Mouse (Mus musculus) kidney, embryonic 15.5 days (tissue): ENCODE results near the gene Olfr659. TPM values are rescaled to one million over a fixed set of nuclear protein-coding genes. Genes with fewer than 3 reads are reported as not detected.

ENCODE experiments used
- ATAC-seq: fragments of 200-750 bp; cut with Nextera tagmentation; replicated peaks from 2 replicates; pipeline ENCODE4 v1.8.0; 2017; ENCODE audit warnings: moderate TSS enrichment; ENCODE audit not compliant: low FRiP score
- H3K27ac ChIP-seq: fragments of 300-500 bp; sonication (generic); 2 replicates; pipeline ENCODE4 v1.5.1; 2015; ENCODE audit warnings: mild to moderate bottlenecking, inconsistent platforms
- H3K27me3 ChIP-seq: fragments of 300-500 bp; sonication (generic); 2 replicates; pipeline ENCODE4 v1.6.1; 2015; ENCODE audit warnings: inconsistent platforms
- H3K36me3 ChIP-seq: fragments of 300-500 bp; sonication (generic); 2 replicates; pipeline ENCODE4 v1.6.1; 2015; ENCODE audit warnings: inconsistent platforms
- H3K4me1 ChIP-seq: fragments of 300-500 bp; sonication (generic); 2 replicates; pipeline ENCODE4 v1.6.1; 2015; ENCODE audit warnings: inconsistent platforms
- H3K4me2 ChIP-seq: fragments of 300-500 bp; sonication (generic); 2 replicates; pipeline ENCODE4 v1.6.1; 2015; ENCODE audit warnings: moderate library complexity, mild to moderate bottlenecking, inconsistent platforms
- H3K4me3 ChIP-seq: fragments of 300-500 bp; sonication (generic); replicated peaks from 2 replicates; pipeline ENCODE4 v1.5.1; 2015; ENCODE audit warnings: mild to moderate bottlenecking, inconsistent platforms
- H3K9ac ChIP-seq: fragments of 300-500 bp; sonication (generic); 2 replicates; pipeline ENCODE4 v1.6.1; 2015; ENCODE audit warnings: mild to moderate bottlenecking, inconsistent platforms
- H3K9me3 ChIP-seq: fragments of 300-500 bp; sonication (generic); replicated peaks from 2 replicates; pipeline ENCODE4 v1.6.1; 2016; ENCODE audit warnings: inconsistent platforms
- whole genome bisulfite sequencing: fragments of 180-500 bp; shearing (Covaris S2); methylation state at CpG from one replicate; pipeline ENCODE4 v1.1.7; 2015; ENCODE audit warnings: mixed read lengths; 5-methylcytosine and 5-hydroxymethylcytosine counted together
- polyA plus RNA-seq: library from polyadenylated mRNA; unstranded; fragments of >200 nt; fragmentation: Nextera tagmentation; extraction: Ambion mirVana; gene quantifications from 2 replicates; pipeline ENCODE4 v1.2.1, GENCODE M21; 2015

Gene Olfr659
- polyA plus RNA-seq, result not detected in 2 replicates

DNA sequence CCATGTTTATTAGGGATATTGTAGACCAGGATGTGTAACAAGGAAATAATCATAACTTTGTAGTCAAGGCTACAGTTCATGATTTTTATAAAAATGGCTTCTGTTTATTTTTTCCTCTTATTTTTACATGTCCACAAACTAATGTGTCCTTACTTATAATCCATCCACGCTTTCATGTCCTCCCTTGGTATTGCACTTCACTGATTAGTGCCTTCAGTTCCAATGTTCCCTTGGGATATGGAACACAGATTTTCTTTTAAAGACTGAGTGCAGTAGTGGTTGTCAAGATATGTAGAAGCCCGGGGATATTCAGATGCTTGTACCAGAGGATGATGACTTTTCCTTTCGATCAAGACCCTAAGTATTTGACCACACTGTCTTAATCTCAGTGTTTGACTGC lies at the start of gene Olfr659:
Olfr659 (plus strand) TSS at position 301 of the 400 bp plus-strand sequence.
- no peak for ATAC-seq
- Histone ChIP-seq H3K9ac (no peak within 1 kb of the TSS), H3K27ac (no peak within 1 kb of the TSS), H3K27me3 (no peaks in the 10 kb centered on the region), H3K4me2 (no peak within 1 kb of the TSS), H3K9me3 (no peaks in the 10 kb centered on the region), H3K36me3 (no peaks in the 10 kb centered on the region), H3K4me3 (no peak within 1 kb of the TSS), H3K4me1 (no peaks in the 10 kb centered on the region)
- WGBS, result 91% methylated on average over 3 of the region's 3 CpGs

DNA sequence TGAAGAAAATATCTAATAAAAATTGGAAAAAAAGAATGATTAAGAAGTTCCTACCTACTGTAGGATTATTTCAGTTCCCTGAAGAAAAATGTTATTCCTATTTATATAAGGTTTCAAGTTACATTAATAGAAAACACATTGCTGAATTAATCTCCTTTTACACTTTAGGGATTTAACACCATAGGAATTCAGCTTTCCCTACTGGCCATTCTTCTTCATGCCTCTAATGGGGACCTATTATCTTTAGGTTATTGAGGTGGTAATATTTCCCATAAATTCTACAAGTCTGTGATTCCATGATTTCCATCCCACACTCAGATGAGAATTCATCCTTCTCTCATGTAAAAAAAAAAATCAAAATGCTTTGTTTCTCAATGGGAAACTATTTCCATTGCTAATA lies 42.1 kb upstream of the Olfr659 start, which contains the start of gene Olfr657:
Olfr657 (plus strand) TSS at position 301 of the 400 bp plus-strand sequence.
- Histone ChIP-seq H3K27me3 (no peaks in the 10 kb centered on the region), H3K27ac (no peak within 1 kb of the TSS), H3K9me3 (no peaks in the 10 kb centered on the region), H3K4me3 (no peak within 1 kb of the TSS), H3K4me1 (no peaks in the 10 kb centered on the region), H3K36me3 (no peaks in the 10 kb centered on the region), H3K4me2 (no peak within 1 kb of the TSS), H3K9ac (no peak within 1 kb of the TSS)
- ATAC-seq, result no peak

DNA sequence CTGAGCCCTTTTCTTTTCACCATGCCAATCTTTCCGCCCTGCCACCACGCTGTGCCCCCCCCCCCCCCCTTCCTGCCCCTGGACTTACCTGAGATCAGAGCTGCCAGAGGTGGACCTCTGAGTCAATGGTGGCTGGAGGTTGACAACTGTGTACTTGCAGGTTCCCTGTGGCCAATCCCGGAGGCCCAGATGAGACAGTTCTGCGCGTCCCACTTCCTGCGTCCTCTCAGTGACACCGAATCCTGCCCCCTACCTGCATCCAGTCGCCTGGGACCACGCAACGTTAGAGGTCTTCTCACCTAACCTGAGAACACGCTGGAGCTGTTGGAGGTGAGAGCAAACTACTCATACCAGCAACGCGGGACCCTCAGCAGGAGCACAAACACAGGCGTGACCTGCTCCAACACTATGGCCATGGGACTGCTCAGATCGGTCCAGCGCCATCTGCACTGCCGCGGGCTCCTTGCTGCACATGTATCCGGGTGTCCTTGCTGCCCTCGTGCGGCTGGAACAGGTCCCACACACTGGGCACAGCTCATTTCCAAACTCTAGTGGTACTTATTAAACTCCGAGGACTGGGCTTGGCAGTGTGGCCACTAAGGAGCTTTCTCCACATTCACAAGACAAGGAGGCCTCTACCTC lies 19.6 kb upstream of the Olfr659 start, which contains the start of gene Olfr658:
Olfr658 (minus strand) TSS at position 465 of the 642 bp plus-strand sequence.
- Histone ChIP-seq H3K36me3 (no peaks in the 10 kb centered on the region), H3K4me1 (no peaks in the 10 kb centered on the region), H3K27ac (no peak within 1 kb of the TSS), H3K4me3 (peak within 1 kb of the TSS; percentile 24), H3K27me3 (no peaks in the 10 kb centered on the region), H3K4me2 (peak within 1 kb of the TSS; percentile 54), H3K9ac (no peak within 1 kb of the TSS), H3K9me3 (no peaks in the 10 kb centered on the region)
- WGBS, result 28% methylated on average over 22 of the region's 22 CpGs
- peak; percentile 88 for ATAC-seq

DNA sequence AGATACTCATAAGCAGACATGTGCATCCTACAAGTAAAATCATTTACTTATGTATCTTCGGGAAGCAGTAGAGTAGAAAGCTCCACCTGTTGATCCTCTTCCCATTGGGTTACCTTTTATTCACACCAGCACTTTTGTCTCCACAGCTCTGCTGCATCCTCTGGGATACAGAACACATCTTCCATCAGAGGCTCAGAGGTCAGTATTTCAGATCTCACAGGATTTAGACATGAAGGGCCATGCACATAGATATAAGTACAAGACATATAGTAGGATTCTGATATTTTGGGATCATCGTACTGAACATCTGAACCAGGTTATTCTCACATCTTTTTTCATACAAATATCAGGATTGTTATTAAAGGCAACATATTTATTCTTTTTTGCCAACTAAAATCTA lies 19.6 kb downstream of the Olfr659 start, which contains the start of gene Olfr661:
Olfr661 (plus strand) TSS at position 301 of the 400 bp plus-strand sequence.
- no peak within 1 kb of the TSS for H3K9ac ChIP-seq
- WGBS, result 88% methylated on average over 2 of the region's 2 CpGs
- no peak within 1 kb of the TSS for H3K4me2 ChIP-seq
- ATAC-seq, result no peak
- H3K9me3 ChIP-seq, result no peaks in the 10 kb centered on the region
- H3K36me3 ChIP-seq, result no peaks in the 10 kb centered on the region
- H3K27me3 ChIP-seq, result no peaks in the 10 kb centered on the region
- H3K4me1 ChIP-seq, result no peaks in the 10 kb centered on the region
- no peak within 1 kb of the TSS for H3K4me3 ChIP-seq
- no peak within 1 kb of the TSS for H3K27ac ChIP-seq

Other genes with a start within 250 kb of the Olfr659 start
- gene Trim30a, start 201.6 kb upstream of the Olfr659 start, polyA plus RNA-seq, result 1.1 and 1.3 TPM in 2 replicates
- 0.31 and 0.45 TPM in 2 replicates for gene Trim30d, start 158.9 kb upstream of the Olfr659 start, polyA plus RNA-seq
- gene Olfr651, start 116.6 kb upstream of the Olfr659 start, polyA plus RNA-seq, result not detected in 2 replicates
- not detected in 2 replicates for gene Olfr652, start 105.9 kb upstream of the Olfr659 start, polyA plus RNA-seq
- not detected in 2 replicates for gene Olfr653, start 89.4 kb upstream of the Olfr659 start, polyA plus RNA-seq
- not detected in 2 replicates for gene Olfr654, start 79.7 kb upstream of the Olfr659 start, polyA plus RNA-seq
- gene Olfr655, start 65.0 kb upstream of the Olfr659 start, polyA plus RNA-seq, result not detected in 2 replicates
- not detected in 2 replicates for gene Olfr656, start 52.8 kb upstream of the Olfr659 start, polyA plus RNA-seq
- gene Olfr657, start 42.0 kb upstream of the Olfr659 start, polyA plus RNA-seq, result not detected in 2 replicates
- gene Olfr658, start 19.4 kb upstream of the Olfr659 start, polyA plus RNA-seq, result not detected in 2 replicates
- not detected in 2 replicates for gene Olfr661, start 19.7 kb downstream of the Olfr659 start, polyA plus RNA-seq
- not detected in 2 replicates for gene Usp17le, start 110.7 kb downstream of the Olfr659 start, polyA plus RNA-seq
- not detected in 2 replicates for gene Usp17lb, start 175.8 kb downstream of the Olfr659 start, polyA plus RNA-seq
- gene Usp17la, start 190.3 kb downstream of the Olfr659 start, polyA plus RNA-seq, result not detected in 2 replicates
- not detected in 2 replicates for gene Olfr665, start 211.3 kb downstream of the Olfr659 start, polyA plus RNA-seq
- not detected in 2 replicates for gene Olfr666, start 229.2 kb downstream of the Olfr659 start, polyA plus RNA-seq